Mouse (Mus musculus) telencephalon, adult 2 months (tissue): ENCODE data around the gene Sf3b3.
A peak's percentile ranks its signal among the peaks of the same experiment; 100 is the strongest.

ENCODE experiments used
- DNase-seq: peaks from one replicate; pipeline ENCODE4 v3.0.0-alpha.2; 2011; ENCODE audit warnings: low read depth, low spot score

Gene Sf3b3

GRCm38 (mm10) chr8:110776335-110776734, 70.3 kb downstream of the Sf3b3 start:
- no peak for DNase-seq

DNA sequence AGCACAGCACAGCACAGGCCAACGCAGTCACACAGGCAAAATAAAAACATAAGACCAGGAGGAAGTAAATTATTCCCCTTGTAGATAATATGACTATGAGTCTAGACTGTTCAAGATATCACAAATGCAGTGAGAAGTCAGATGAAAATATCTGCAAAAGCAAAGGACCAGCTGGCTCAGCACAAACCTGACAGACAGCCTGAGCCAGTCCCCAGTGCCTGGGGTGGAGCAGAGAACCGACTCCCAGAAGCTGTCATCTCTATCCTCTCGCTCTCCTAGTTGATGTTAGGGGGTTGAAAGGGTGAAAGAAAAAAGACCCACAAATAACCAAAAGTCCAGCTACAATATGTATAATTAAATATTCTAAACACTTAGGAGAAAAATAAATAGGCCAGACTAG, 70.9 kb downstream of the Sf3b3 start:
- no peak for DNase-seq

DNA sequence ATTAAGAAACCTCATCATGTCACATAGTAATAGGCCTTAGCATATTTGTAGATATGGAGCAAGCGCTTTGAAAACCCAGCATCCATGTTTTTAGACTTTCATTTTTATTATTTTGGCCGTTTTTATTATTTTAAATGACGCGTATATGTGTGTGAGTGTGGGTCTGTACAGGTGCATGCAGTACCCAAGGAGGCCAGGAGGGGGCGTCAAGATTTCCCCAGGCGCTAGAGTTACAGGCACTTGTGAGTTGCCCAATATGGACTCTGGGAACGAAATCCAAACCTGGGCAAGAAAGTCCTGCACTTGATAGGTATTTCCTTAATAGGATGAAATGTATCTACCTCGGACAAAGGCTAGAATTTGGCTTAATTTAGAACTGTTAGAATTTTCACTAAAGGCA, 71.3 kb downstream of the Sf3b3 start:
- no peak for DNase-seq

- no peak for DNase-seq
These were observed 71.9 kb downstream of the Sf3b3 start for GRCm38 (mm10) chr8:110774725-110775124.

- no peak for DNase-seq
These were observed 72.5 kb downstream of the Sf3b3 start for GRCm38 (mm10) chr8:110774047-110774446.

DNA sequence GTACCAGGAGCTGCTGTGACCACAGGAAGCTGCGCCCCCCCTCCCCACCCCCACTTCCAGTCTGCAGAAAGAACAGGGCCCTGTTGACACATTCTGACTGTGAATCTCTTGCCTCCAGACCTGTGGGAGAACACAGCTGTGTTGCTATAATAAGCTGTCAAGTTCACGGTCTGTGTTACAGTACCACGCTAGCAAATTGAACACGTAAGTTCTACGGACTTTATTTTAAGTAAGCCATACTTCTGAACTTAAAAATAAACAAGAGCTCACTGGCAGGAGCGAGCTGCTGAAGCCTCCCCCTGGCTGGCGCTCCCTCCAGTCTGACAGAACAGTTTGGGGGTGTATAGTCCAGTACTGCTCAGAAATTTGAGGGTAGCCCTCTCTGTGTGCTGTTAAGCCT, 74.1 kb downstream of the Sf3b3 start:
- DNase-seq: peak; percentile 86

- DNase-seq: no peak
These were observed 79.3 kb downstream of the Sf3b3 start for GRCm38 (mm10) chr8:110767261-110767660.

- DNase-seq: no peak
These were observed 81.9 kb downstream of the Sf3b3 start for GRCm38 (mm10) chr8:110764671-110765070.

GRCm38 (mm10) chr8:110761988-110762387, 84.6 kb downstream of the Sf3b3 start:
- DNase-seq: no peak

- no peak for DNase-seq
These were observed 85.4 kb downstream of the Sf3b3 start for GRCm38 (mm10) chr8:110761185-110761584.

DNA sequence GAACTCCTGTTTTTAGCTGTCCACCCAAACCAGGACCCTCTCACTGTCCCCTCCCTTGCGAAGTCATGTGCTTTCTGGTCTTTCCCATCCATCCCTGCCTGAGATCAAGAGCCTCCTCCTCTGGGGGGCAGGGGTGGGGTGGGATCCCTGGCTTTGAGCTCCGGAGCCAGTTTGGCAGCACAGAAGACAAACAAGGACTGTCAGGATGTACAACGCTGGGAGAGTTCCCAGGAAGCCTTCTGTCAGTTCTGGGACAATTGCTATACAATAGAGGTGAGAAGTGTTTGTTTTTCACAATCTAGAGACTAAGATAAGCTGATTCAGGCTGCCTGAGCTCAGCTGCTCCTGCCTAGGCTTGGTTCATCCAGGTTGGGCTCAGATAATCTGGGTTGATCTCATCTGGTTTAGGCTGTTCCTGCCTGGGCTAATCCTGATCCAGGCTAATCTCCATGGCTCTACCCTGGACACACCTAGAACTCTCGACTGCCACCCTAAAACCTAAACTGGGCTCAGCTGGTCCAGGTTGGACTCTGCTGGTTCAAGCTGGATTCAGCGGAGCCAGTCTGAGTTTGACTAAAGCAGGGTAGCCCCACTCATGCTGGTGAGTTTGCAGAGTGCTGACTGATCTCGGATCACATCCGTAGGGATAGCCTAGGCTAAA, 86.2 kb downstream of the Sf3b3 start:
- no peak for DNase-seq
